Mouse (Mus musculus) intestine, embryonic 15.5 days (tissue): ENCODE results near the gene Kcnj3. TPM values are rescaled to one million over a fixed set of nuclear protein-coding genes. Genes with fewer than 3 reads are reported as not detected.
A peak's percentile ranks its signal among the peaks of the same experiment; 100 is the strongest.
"Not testable (repeated sequence)": the region's sequence is repeated elsewhere in the genome, so short reads cannot be mapped to it uniquely, and the experiment has no call there.

Experiments used
- ATAC-seq: fragments of 200-750 bp; cut with Nextera tagmentation; 2 replicates; pipeline ENCODE4 v1.8.0; 2017; ENCODE audit warnings: moderate TSS enrichment, moderate library complexity
- H3K27ac ChIP-seq: fragments of 300-500 bp; sonication (generic); 2 replicates; pipeline ENCODE4 v1.5.1; 2015; ENCODE audit warnings: mild to moderate bottlenecking, inconsistent platforms
- H3K27me3 ChIP-seq: fragments of 300-500 bp; sonication (generic); replicated peaks from 2 replicates; pipeline ENCODE4 v1.6.1; 2015; ENCODE audit warnings: inconsistent platforms
- H3K36me3 ChIP-seq: fragments of 300-500 bp; sonication (generic); 2 replicates; pipeline ENCODE4 v1.6.1; 2015; ENCODE audit warnings: inconsistent platforms
- H3K4me1 ChIP-seq: fragments of 300-500 bp; sonication (generic); replicated peaks from 2 replicates; pipeline ENCODE4 v1.6.1; 2015; ENCODE audit warnings: inconsistent platforms
- H3K4me2 ChIP-seq: fragments of 300-500 bp; sonication (generic); replicated peaks from 2 replicates; pipeline ENCODE4 v1.6.1; 2015; ENCODE audit warnings: mild to moderate bottlenecking, inconsistent platforms
- H3K4me3 ChIP-seq: fragments of 300-500 bp; sonication (generic); replicated peaks from 2 replicates; pipeline ENCODE4 v1.5.1; 2015; ENCODE audit warnings: inconsistent platforms
- H3K9ac ChIP-seq: fragments of 300-500 bp; sonication (generic); 2 replicates; pipeline ENCODE4 v1.6.1; 2015; ENCODE audit warnings: inconsistent platforms
- H3K9me3 ChIP-seq: fragments of 300-500 bp; sonication (generic); 2 replicates; pipeline ENCODE4 v1.6.1; 2016; ENCODE audit warnings: inconsistent platforms
- WGBS: fragments of 180-500 bp; shearing (Covaris S2); methylation state at CpG from one replicate; pipeline ENCODE4 v1.1.7; 2015; 5-methylcytosine and 5-hydroxymethylcytosine counted together
- polyA plus RNA-seq: library from polyadenylated mRNA; unstranded; fragments of >200 nt; fragmentation: Nextera tagmentation; extraction: Ambion mirVana; gene quantifications from 2 replicates; pipeline ENCODE4 v1.2.1, GENCODE M21; 2015

Gene Kcnj3
- polyA plus RNA-seq, 1 experiment from 2014 or later, result 0.20 TPM

GRCm38 (mm10) chr2:55459195-55459594 lies 23.4 kb downstream of the Kcnj3 start:
- Histone ChIP-seq H3K27me3 (no peaks in the 10 kb centered on the region), H3K4me3 (no peak overlapping the region), H3K27ac (no peak overlapping the region), H3K4me1 (no peaks in the 10 kb centered on the region), H3K9me3 (no peaks in the 10 kb centered on the region), H3K36me3 (no peaks in the 10 kb centered on the region), H3K9ac (no peak overlapping the region), H3K4me2 (no peak overlapping the region)
- no peak for ATAC-seq
- WGBS, result 87% methylated on average over 2 of the region's 2 CpGs

GRCm38 (mm10) chr2:55469141-55469540 lies 33.4 kb downstream of the Kcnj3 start:
- H3K4me1 ChIP-seq, result no peaks in the 10 kb centered on the region
- no peak overlapping the region for H3K4me2 ChIP-seq
- 65% methylated on average over 2 of the region's 2 CpGs for WGBS
- H3K4me3 ChIP-seq, result no peak overlapping the region
- no peak overlapping the region for H3K9ac ChIP-seq
- no peaks in the 10 kb centered on the region for H3K27me3 ChIP-seq
- ATAC-seq, result no peak
- no peaks in the 10 kb centered on the region for H3K36me3 ChIP-seq
- no peaks in the 10 kb centered on the region for H3K9me3 ChIP-seq
- no peak overlapping the region for H3K27ac ChIP-seq

- H3K27ac ChIP-seq, result no peak overlapping the region
- H3K36me3 ChIP-seq, result no peaks in the 10 kb centered on the region
- no peak overlapping the region for H3K4me2 ChIP-seq
- no peak overlapping the region for H3K4me3 ChIP-seq
- no peak for ATAC-seq
- 89% methylated on average over 2 of the region's 2 CpGs for WGBS
- no peaks in the 10 kb centered on the region for H3K4me1 ChIP-seq
- H3K9me3 ChIP-seq, result no peaks in the 10 kb centered on the region
- no peak overlapping the region for H3K9ac ChIP-seq
- H3K27me3 ChIP-seq, result no peaks in the 10 kb centered on the region
Measured at GRCm38 (mm10) chr2:55470006-55470405, 34.2 kb downstream of the Kcnj3 start.

GRCm38 (mm10) chr2:55479511-55479910 lies 43.7 kb downstream of the Kcnj3 start:
- H3K9me3 ChIP-seq, result no peaks in the 10 kb centered on the region
- H3K36me3 ChIP-seq, result no peaks in the 10 kb centered on the region
- H3K27me3 ChIP-seq, result no peaks in the 10 kb centered on the region
- H3K4me1 ChIP-seq, result no peaks in the 10 kb centered on the region
- no peak overlapping the region for H3K27ac ChIP-seq
- no peak overlapping the region for H3K4me3 ChIP-seq
- WGBS, result 81% methylated on average over 4 of the region's 4 CpGs
- no peak for ATAC-seq
- H3K9ac ChIP-seq, result no peak overlapping the region
- no peak overlapping the region for H3K4me2 ChIP-seq

- no peak overlapping the region for H3K9ac ChIP-seq
- H3K36me3 ChIP-seq, result no peaks in the 10 kb centered on the region
- WGBS, result 79% methylated on average over 4 of the region's 4 CpGs
- no peak overlapping the region for H3K4me2 ChIP-seq
- no peak overlapping the region for H3K27ac ChIP-seq
- no peaks in the 10 kb centered on the region for H3K9me3 ChIP-seq
- no peaks in the 10 kb centered on the region for H3K4me1 ChIP-seq
- H3K4me3 ChIP-seq, result no peak overlapping the region
- H3K27me3 ChIP-seq, result no peaks in the 10 kb centered on the region
- ATAC-seq, result no peak
Measured at GRCm38 (mm10) chr2:55479933-55480601, 44.3 kb downstream of the Kcnj3 start.

- no peak for ATAC-seq
- H3K9ac ChIP-seq, result no peak overlapping the region
- H3K27ac ChIP-seq, result no peak overlapping the region
- H3K9me3 ChIP-seq, result no peaks in the 10 kb centered on the region
- no peaks in the 10 kb centered on the region for H3K27me3 ChIP-seq
- H3K4me2 ChIP-seq, result no peak overlapping the region
- H3K4me1 ChIP-seq, result no peaks in the 10 kb centered on the region
- H3K4me3 ChIP-seq, result no peak overlapping the region
- no peaks in the 10 kb centered on the region for H3K36me3 ChIP-seq
Measured at GRCm38 (mm10) chr2:55480602-55480965, 44.8 kb downstream of the Kcnj3 start.

GRCm38 (mm10) chr2:55485500-55486129 lies 49.8 kb downstream of the Kcnj3 start:
- H3K4me2 ChIP-seq, H3K36me3 ChIP-seq, H3K9ac ChIP-seq, H3K4me1 ChIP-seq, H3K4me3 ChIP-seq, H3K27ac ChIP-seq, H3K27me3 ChIP-seq, H3K9me3 ChIP-seq: not testable (repeated sequence)
- peak; percentile 87 for ATAC-seq
- WGBS, result 67% methylated on average over 7 of the region's 7 CpGs

- Histone ChIP-seq H3K9ac (no peak overlapping the region), H3K27me3 (no peaks in the 10 kb centered on the region), H3K4me2 (no peak overlapping the region), H3K9me3 (no peaks in the 10 kb centered on the region), H3K36me3 (no peaks in the 10 kb centered on the region), H3K4me3 (no peak overlapping the region), H3K4me1 (no peaks in the 10 kb centered on the region), H3K27ac (no peak overlapping the region)
- ATAC-seq, result peak; percentile 63; the same call in 1 of the 2 replicates
- 56% methylated on average over 9 of the region's 9 CpGs for WGBS
Measured at GRCm38 (mm10) chr2:55503390-55504176, 67.8 kb downstream of the Kcnj3 start.

GRCm38 (mm10) chr2:55505712-55506111 lies 69.9 kb downstream of the Kcnj3 start:
- WGBS, result 90% methylated on average over 1 of the region's 1 CpGs
- no peak overlapping the region for H3K4me3 ChIP-seq

GRCm38 (mm10) chr2:55517297-55517696 lies 81.5 kb downstream of the Kcnj3 start:
- no peak overlapping the region for H3K4me2 ChIP-seq
- ATAC-seq, result no peak

More at GRCm38 (mm10) chr2:55505712-55506111, 69.9 kb downstream of the Kcnj3 start:
- Histone ChIP-seq H3K9me3 (no peaks in the 10 kb centered on the region), H3K4me1 (no peaks in the 10 kb centered on the region), H3K27ac (no peak overlapping the region), H3K4me2 (no peak overlapping the region), H3K36me3 (no peaks in the 10 kb centered on the region), H3K9ac (no peak overlapping the region), H3K27me3 (no peaks in the 10 kb centered on the region)
- no peak for ATAC-seq

GRCm38 (mm10) chr2:55532738-55533491 lies 97.1 kb downstream of the Kcnj3 start:
- WGBS, result 85% methylated on average over 8 of the region's 8 CpGs
- Histone ChIP-seq H3K36me3 (no peaks in the 10 kb centered on the region), H3K4me3 (no peak overlapping the region), H3K9ac (no peak overlapping the region), H3K27ac (no peak overlapping the region), H3K4me2 (no peak overlapping the region), H3K27me3 (no peaks in the 10 kb centered on the region), H3K4me1 (no peaks in the 10 kb centered on the region), H3K9me3 (no peaks in the 10 kb centered on the region)
- ATAC-seq, result no peak

More at GRCm38 (mm10) chr2:55517297-55517696, 81.5 kb downstream of the Kcnj3 start:
- no peak overlapping the region for H3K4me3 ChIP-seq
- H3K9me3 ChIP-seq, result no peaks in the 10 kb centered on the region
- H3K27ac ChIP-seq, result no peak overlapping the region
- no peak overlapping the region for H3K9ac ChIP-seq
- no peaks in the 10 kb centered on the region for H3K4me1 ChIP-seq
- no peaks in the 10 kb centered on the region for H3K27me3 ChIP-seq
- H3K36me3 ChIP-seq, result no peaks in the 10 kb centered on the region

- WGBS, result 85% methylated on average over 2 of the region's 2 CpGs
- no peaks in the 10 kb centered on the region for H3K9me3 ChIP-seq
- no peak overlapping the region for H3K27ac ChIP-seq
- H3K36me3 ChIP-seq, result no peaks in the 10 kb centered on the region
- ATAC-seq, result no peak
- H3K9ac ChIP-seq, result no peak overlapping the region
- no peaks in the 10 kb centered on the region for H3K27me3 ChIP-seq
- no peak overlapping the region for H3K4me3 ChIP-seq
- no peak overlapping the region for H3K4me2 ChIP-seq
- no peaks in the 10 kb centered on the region for H3K4me1 ChIP-seq
Measured at GRCm38 (mm10) chr2:55534946-55535345, 99.2 kb downstream of the Kcnj3 start.
